Mouse (Mus musculus): ENCODE results near the gene Lrrc4.

Gene Lrrc4

DNA sequence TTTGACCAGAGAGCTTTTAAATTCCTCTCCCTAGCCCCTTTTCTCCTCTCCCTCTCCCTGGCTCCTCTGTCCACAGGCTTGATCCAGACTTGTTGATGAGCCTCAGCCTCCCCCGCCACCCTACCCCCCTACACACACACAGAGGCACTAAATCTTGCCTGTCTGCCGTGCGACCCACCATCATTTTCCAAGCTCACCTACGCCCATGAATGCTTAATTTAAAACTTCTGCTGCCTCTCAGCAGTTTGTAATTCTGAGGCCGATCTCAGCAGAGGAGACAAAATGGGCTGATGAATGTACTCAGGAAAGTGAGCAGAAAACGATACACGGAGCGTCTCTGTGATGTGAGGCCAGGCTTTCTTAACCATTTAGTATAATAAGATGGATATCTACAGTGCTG lies 23.1 kb upstream of the Lrrc4 start:
- DNase-seq (ENCODE audit: low spot score in 2 of 2): no peak

DNA sequence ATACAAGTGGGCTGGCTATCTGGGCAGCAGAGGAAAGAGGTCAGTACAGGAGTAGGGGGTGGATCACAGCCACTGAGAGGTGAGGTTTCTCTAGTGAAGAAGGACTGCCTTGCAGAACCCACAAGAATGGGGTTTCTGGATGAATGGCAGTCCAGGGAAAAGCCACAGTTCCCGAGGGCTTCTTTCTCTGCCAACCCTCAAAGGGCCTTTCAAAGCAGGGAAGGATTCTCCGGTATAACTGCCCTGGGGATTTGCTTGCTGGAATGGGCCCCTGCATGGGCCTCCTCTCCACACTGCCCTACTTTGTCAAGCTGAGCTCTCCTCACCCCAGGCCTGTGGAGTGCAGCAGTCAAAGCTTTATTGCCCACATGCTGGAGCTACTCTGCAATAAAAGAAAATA lies 22.1 kb upstream of the Lrrc4 start:
- no peak for DNase-seq (ENCODE audit: low spot score in 2 of 2)

DNA sequence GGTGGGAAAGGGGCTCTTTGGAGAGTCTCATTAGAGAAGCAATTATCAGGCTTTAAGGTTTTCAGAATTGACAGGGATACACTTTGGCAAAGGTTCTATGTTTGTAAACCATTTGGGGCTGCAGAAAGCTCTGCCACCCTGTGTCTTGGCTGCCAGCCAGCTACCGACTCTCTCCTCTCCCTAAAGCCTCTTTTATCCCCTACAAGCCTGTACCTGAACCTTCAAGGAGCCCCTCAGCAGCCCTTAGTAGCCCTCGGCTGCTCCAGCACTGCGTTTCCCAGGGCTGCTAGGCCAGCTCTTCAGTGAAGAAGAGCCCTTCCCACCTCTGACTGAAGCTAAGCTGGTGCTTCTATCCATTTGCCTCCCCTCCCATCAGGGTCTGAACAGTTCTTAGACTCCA lies 21.6 kb upstream of the Lrrc4 start:
- DNase-seq (ENCODE audit: low spot score in 2 of 2): no peak

DNA sequence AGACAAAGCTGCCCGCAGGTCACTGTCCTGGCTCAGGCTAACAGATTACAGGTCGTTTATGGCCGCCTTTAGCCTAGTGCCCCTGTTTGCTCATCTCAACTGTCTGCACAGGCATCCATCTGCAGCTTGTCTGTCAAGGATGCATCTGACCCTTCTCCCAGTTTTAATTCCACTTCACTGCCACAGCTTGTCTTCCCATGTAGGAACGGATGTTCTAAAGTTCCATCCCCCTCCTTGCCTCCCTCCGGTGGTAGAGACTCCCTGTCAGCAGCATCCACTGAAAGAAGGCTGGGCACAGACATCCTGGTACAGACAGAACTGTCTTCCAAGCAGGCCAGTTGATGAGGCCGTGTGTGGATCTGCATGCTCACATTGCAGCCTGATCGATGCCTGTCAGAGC lies 20.8 kb upstream of the Lrrc4 start:
- DNase-seq (ENCODE audit: low spot score in 2 of 2): no peak

DNA sequence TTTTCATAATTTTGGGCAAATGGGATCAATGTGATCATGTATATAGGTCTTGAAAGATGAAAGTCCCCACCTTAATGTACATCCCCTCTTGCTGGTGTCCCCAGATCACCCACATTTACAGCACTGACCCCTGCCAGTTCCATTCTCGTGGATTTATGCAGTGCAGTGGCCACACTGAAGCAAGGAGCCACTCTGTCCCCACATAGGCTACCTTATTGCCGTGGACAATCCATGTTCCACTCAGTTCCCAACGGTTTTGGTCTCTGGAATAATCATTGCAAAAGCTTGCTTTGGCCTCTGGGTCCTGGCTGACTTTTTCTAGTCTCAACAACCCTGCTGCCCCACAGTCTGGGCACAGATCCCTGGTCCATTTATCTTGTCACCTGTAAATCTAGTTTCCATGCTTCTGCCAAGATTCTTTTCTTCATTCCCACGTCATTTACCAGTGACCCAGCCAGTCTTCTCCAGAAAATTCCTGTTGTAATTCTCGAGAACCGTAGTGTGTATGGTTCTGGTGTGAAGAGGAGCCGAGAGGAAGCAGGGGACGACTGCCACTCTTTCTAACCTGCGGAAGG lies 18.9 kb upstream of the Lrrc4 start:
- DNase-seq (ENCODE audit: low spot score in 2 of 2): no peak

DNA sequence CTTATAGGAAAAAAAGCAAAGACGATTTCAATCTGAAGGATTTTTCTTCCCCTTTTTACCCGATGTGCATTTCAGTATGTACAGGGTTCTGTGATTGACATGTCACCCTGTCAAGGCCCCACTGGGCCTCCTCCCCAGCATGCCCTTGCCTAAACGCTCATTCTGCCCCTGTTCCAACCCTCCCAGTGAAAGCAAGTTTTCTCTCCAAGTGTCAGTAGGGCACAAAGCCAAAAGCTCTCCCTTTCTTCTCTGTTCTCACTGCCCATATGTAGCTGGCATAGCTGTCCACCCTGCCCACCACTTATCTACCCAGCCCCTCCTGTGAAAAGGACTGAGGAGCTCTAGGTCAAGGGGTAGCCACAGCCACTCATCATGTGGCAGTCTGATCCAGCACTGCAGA lies 17.8 kb upstream of the Lrrc4 start:
- no peak for DNase-seq (ENCODE audit: low spot score in 2 of 2)

DNA sequence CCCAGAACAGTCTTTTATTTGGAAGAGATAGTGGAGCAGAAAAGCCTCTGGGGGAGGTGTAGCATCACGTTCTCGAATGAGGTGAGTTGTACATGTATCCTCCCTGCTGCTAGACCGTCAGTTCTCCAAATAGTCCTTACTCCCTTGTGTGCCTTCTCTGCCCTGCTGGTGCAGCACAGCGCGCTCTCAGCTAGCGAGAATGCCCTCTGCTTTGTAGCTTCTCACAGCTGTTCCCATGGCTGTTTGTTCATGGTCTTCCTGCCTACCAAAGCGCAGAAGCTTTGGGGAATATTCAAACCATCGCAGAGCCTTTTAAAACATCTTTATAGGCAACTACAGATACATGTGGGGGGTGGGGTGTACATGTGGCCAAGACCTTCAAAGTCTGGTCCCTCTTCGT lies 17.3 kb upstream of the Lrrc4 start:
- DNase-seq (ENCODE audit: low spot score in 2 of 2): no peak

DNA sequence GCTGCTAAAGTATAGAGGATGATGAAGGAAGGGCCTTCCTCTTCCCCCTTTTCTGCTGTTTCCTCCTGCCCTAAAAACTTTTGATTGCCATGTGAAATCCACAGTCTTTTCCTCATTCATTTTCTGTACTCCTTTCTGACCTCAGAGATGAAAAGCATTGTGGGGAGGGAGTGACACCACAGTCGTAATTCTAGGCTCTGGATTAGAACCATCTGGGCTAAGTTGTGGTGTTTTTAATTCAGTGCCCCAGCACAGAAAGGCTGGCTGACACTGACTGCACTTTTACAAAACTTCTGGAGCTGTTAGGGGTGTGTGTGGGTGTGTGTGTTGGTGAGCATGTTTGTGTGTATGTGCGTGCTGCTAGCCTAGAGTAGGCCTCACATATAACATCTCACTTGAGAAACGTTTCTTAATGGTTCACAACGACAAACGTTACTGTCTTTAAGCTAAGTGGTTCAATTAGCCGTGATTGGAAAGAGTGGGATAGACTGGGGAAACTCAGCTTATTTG lies 16.8 kb upstream of the Lrrc4 start:
- DNase-seq (ENCODE audit: low spot score in 2 of 2): no peak

DNA sequence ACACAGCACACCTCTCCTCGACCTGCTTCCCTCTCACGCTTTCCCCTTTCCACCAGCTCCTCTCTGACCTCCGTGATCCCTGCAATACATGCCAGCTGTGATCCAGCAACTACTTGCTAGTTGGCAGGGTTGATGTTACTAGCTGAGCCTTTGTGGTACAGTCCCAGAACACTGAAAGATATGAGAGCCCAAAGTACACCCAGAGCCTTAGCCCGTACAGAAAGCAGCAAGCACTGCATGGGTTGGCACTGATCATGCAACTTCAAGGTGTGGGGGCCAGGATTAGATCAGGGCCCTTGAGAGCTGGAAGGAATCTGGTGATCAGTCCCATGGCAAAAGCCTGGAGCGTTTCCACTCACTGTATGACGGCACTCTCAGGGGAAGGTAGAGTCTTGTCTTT lies 16.1 kb upstream of the Lrrc4 start:
- no peak for DNase-seq (ENCODE audit: low spot score in 2 of 2)

DNA sequence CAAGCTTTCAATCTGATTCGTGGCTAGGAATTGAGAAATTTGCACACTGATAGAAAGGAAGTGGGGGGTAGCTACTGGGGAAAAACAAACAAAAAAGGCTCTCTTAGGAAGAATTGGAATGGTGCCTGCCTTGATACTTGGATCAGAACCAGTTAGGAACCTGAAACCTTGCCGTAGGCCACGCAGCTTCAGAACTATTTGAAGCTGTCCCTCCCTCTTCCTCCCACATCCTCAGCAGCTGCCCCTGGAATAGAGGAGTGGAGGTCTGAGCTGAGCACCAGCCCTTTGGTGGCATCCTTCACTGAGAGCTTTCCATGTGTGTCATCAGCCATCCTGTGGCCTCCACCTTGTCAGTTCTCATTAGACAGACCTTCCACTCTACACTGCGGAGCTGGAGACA lies 14.1 kb upstream of the Lrrc4 start:
- DNase-seq (ENCODE audit: low spot score in 2 of 2): no peak

DNA sequence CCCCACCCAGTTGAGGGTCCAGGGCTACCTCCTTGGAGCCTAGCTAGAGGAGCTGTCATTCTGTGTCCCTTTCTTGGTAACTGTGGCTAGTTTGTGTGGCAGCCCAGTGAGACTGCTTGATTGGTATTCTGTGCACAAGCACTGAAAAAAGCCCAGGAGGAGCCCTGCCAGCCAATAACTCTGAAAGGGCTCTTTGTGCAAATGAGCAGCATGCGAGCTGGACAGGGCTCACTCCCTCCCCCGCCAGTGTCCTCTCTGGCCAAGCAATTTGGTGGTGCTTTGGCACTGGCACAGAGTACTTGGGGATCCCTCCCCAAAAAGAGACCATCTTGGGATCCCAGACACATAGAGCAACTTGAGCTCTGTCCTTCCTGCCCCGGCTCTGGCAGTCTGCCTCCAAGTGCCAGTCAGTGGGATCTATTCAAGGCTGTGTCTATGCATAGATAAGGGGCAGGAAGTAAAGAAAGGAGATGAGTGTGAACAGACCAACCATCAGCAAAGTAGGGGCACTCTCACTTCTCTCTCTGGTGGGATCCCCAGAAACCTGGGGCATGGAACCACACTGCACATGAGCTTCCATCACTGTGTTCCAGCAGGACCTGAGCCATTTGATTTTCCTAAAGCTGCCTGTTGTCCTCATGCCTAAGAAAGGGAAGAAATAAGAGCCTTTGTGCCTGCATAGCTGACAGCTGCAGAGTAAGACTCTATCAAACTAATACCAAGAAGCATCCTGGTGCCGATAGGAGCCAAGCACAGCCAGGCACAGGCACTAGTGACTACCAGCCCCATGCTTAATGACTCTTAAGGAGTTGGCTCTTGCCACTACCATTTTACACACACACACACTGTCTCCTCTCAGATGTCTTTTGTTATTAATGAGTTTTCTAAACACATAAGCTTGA lies 11.1 kb upstream of the Lrrc4 start:
- DNase-seq (ENCODE audit: low spot score in 2 of 2): no peak

DNA sequence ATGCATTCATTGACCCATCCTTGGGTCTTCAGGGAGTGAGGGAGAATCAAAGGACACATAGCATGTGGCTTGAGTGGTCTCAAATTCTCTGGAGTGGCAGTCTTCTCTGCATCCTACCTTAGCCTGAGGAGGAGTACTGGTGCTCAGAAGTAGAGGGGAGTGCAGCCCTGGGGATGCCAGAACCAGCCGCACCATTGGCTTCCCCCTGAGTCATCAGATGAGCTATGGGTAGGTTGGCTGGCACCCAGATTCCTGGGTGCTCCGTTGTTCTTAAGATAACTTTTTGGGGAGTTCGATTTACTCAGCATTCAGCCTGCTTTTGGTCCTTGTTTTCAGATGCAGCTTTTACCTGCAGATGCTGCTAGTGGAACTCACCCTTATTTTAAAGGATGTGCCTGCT lies 10.0 kb upstream of the Lrrc4 start:
- no peak for DNase-seq (ENCODE audit: low spot score in 2 of 2)

DNA sequence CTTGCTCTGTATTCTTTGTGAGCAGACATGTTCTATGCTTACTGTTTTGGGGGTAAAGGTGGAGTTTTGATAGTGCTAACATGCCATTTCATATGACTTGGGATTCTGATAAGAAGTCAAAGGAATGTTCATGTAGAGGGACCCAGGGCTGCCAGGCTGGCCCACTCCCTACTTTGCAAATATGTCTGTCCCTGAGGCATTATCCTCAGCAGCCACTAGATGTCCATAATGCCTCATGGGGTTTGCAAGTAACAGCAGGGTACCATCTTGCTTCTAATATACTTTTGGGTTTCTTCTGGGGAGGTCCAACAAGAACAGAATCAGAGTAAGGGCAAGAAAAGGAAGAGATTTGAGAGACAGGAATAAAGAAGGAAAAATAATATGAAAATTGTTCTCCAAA lies 5.1 kb upstream of the Lrrc4 start:
- no peak for DNase-seq (ENCODE audit: low spot score in 2 of 2)

DNA sequence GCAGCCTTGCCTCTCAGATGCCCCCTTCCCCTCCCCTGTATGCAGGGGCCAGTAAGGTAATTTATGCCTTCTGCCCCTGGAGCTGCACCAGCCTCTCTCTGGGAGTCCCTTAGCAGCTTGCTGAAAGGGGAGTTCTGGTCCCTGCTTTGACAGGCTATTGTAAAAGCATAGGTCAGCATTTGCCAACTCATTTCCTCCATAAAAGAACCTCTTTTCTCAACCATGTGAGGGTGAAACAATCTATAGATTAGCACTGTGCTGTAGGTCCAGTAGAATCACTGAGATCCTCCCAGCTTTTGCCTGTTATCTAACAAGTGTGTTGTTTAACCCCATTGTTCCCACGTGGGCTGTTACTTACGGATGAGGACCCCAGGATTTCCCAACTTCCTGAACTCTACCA lies 2.5 kb upstream of the Lrrc4 start:
- no peak for DNase-seq (ENCODE audit: low spot score in 2 of 2)

DNA sequence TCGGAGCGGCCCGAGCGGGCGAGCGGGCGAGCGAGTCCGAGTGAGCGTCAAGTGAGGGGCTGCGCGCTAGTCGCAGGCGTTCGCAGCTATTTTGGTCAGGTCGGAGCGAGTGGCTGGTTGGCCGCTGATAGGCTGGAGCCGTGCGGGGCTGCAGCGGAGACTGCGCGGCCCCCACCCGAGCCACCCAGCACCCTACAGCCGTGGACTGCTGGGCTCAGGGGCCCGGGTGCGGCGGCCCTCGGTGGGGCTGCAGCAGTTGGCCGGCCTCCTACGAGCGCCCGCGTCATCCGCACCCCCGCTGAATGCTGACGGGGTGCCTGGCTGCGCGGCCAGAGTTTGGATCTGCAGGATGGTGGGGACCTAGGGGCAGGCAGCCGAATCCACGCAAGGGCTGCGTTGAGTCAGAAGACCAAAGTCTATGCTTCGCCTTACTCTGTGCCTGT lies 1.9 kb upstream of the Lrrc4 start:
- DNase-seq (ENCODE audit: low spot score in 2 of 2): no peak

DNA sequence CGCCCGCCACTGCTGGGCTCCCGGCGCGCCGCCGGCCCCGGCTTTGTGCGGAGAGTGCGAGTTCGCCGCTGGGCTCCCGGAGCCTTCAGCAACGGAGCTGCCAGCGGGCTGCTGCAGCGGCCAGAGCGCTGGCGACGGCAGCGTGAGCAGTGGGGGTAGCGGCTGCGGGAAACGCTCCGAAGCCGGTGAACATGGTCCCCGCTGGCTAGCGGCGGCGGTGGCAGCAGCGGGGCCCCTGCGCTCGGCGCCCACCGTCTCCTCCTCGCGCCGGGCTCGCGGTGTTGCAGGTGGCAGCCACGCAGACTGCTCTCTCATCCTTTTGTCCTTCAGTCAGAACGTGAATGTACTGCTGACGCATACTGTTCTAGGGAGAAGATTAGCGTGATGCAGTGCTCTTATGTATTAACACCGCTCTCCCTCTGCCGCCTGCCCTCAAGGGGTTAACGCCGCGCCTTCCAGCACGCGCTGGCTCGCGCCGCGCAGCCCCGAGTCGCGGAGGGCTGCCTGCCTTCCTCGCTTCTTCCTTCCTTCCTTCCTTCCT lies 1.3 kb upstream of the Lrrc4 start:
- no peak for DNase-seq (ENCODE audit: low spot score in 2 of 2)

DNA sequence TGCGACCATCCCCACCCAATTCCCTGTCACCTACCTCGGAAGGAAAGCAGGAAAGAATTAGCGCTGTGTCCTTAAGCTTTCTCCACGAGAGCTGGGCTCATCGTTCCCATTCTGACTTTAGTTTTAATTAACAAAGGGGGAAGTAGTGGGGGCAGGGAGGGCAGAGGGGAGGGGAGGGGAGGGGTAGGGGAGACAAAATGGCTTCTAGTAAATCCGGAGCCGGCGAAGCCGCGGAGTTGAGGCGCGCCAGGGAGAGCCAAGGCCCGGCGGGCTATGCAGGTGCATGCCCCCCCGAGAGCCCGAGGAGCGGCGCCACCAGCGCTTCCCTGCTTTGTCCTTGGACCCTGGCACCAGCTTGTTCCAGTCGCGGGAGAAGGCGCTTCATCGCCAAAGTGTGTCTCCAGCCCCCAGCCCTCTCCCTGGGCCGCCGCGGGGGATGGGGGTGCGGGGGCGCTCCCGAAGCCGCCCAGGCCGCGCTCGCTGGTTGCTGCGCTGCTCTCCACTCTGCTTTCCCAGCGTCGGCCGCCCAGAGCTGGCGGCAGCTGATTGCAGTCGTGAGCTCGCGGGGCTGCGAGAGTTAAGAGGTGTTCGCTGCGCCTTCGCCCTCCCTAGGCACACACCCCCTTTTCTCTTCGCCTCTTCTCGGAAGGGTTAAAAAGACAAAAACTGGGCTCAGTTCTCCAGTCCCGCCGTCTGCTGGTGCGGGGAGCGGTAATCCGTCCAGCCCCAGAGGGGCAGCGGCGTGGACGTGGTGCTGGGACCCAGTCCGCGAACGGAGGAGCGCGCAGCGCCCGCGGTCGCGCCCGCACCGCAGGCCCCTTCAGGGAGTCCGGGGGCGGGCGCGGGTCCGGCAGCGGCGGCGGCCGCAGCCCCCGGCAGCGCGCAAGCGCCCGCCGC lies 555 bp upstream of the Lrrc4 start:
- peak in 1 of 2 experiments; percentile 69 for DNase-seq (ENCODE audit: low spot score in 2 of 2)

DNA sequence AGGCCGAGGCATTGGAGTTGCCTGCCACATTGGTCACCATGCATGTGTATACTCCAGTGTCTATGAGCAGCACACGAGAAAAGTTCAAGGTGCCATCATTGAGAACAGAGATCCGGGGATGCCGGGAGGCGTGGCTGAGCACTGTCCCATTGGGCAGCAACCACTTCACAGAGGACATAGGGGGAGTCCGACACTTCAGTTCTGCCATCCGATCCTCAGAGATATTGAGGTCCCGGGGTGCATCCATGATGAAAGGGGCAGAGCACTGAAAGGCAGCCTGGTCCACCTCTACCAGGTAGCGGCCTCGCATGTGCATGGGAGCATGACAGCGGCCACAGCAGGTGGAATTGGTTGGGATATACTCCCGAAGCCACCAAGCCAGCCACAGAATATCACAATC lies 1.2 kb downstream of the Lrrc4 start:
- no peak for DNase-seq (ENCODE audit: low spot score in 2 of 2)

DNA sequence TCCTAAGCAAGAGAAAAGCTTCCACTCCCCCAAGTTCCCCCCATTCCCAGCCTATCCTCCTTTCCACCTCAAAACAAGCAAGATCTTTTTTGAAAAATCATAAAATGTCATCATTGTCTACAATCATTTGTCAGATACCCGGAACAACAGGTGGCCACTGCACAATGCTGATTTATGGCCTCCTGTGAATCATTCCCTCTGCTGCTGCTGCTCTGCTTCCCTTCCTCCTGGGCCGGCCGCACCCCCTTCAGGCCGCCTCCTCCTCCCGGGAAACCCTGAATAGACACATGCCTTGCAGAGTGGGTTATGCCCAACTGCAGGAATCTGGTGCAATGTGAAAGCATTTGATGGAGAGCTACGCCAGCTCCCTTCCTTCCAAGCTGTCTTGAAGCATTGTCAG lies 3.0 kb downstream of the Lrrc4 start:
- no peak for DNase-seq (ENCODE audit: low spot score in 2 of 2)

DNA sequence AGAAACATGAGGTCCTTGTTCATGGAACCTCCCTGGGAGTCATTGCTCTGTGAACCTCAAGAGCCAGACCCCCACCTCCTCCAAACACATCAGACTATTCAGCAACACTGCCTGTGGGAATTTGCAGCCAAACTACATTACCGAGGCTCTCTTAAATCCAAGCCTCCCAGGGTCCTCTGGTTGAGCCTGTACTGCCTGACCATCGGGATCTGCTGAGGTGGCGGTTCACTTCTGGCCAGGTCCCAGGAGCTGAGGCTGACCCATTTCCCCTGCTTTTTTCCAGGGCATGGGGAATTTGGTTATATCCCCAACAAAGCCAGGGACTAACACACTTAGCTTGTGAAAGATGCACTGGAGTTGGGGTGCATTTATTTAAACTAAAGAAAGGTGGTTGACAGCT lies 4.0 kb downstream of the Lrrc4 start:
- no peak for DNase-seq (ENCODE audit: low spot score in 2 of 2)

DNA sequence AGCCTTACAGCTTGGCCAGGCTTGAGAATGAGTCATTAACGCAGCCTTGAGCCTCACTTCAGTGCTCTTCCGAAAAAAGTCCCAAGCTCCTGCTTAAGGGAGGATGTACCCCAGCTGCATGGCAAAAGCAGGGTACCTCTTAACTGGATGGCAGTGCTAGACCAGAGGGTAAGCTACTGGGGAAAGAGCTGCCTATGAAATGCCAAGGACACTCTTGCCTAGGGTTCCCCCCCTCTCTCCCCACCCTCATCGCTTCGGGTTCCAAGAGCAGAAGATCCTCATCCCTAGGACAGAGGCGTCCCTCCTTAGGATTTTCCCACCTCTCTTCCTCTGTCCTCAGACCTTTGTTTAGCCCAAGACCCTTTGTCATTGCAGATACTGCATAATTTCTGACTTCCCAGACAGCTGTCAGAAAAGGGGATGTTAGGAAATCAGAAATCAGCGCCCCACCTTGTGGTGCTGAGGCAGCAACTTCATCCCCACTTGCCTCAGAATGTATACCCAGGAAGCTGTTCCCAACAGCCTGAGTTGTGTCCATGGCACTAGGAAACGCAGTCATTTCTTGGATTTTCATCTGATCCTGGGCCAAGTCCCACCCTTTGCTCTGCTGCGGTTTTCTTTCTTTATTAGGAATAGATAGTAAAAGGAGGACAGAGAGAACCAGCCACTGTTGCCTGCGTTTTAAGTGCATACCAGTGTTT lies 4.7 kb downstream of the Lrrc4 start:
- no peak for DNase-seq (ENCODE audit: low spot score in 2 of 2)

Measured in spleen, postnatal 4 days (tissue).